Mouse (Mus musculus): ENCODE data around the gene Lyrm1. TPM values are rescaled to one million over a fixed set of nuclear protein-coding genes. Genes with fewer than 3 reads are reported as not detected.

Lyrm1 gene
- polyA plus RNA-seq, 1 experiment from 2014 or later = 9.6 TPM

- H3K36me3 ChIP-seq (ENCODE audit: control insufficient read depth, insufficient read depth, low read length) = no peaks in the 10 kb centered on the region
- H3K4me1 ChIP-seq (ENCODE audit: control insufficient read depth, insufficient read depth, low read length) = no peaks in the 10 kb centered on the region
- no peak for ATAC-seq (ENCODE audit: insufficient read depth, low FRiP score)
- H3K9ac ChIP-seq (ENCODE audit: low read length) = no peak overlapping the region
- no peaks in the 10 kb centered on the region for H3K27me3 ChIP-seq (ENCODE audit: control insufficient read depth, insufficient read depth, low read length)
- no peak overlapping the region for H3K4me3 ChIP-seq (replicated peaks; ENCODE audit: low read length)
- H3K9me3 ChIP-seq (replicated peaks; ENCODE audit: control insufficient read depth, low read length) = no peaks in the 10 kb centered on the region
- H3K27ac ChIP-seq (ENCODE audit: low read length) = no peak overlapping the region
- WGBS = 51% methylated on average over 2 of the region's 2 CpGs
- no peak overlapping the region for H3K4me2 ChIP-seq (ENCODE audit: low read depth, low read length)
Measured at GRCm38 (mm10) chr7:119941569-119941968, 45.9 kb downstream of the Lyrm1 start.

GRCm38 (mm10) chr7:119954047-119954446 is 58.4 kb downstream of the Lyrm1 start:
- Histone ChIP-seq H3K4me1 (ENCODE audit: control insufficient read depth, insufficient read depth, low read length) (no peaks in the 10 kb centered on the region), H3K9me3 (replicated peaks; ENCODE audit: control insufficient read depth, low read length) (no peaks in the 10 kb centered on the region), H3K27ac (ENCODE audit: low read length) (no peak overlapping the region), H3K4me3 (replicated peaks; ENCODE audit: low read length) (no peak overlapping the region), H3K36me3 (ENCODE audit: control insufficient read depth, insufficient read depth, low read length) (no peaks in the 10 kb centered on the region), H3K4me2 (ENCODE audit: low read depth, low read length) (no peak overlapping the region), H3K27me3 (ENCODE audit: control insufficient read depth, insufficient read depth, low read length) (no peaks in the 10 kb centered on the region), H3K9ac (ENCODE audit: low read length) (no peak overlapping the region)
- no peak for ATAC-seq (ENCODE audit: insufficient read depth, low FRiP score)
- 67% methylated on average over 1 of the region's 1 CpGs for WGBS

DNA sequence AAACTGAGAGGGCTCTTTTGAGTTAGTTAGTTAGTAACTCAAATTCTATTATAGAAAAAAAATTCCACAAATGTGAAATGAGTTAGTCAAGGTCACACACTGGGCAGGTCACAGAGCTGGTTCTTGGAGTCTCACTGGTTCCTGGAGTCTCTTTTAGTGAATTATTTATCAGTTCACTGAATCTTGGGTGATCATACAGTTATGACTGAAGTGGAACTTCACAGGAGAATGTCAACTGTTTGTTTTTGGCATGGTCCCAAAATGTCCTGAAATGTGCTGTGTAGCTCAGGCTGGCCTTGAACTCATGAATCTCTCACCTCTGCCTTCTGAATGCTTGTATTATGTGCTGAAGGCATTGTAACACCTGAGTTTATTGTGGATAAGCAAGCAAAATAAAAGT is 61.8 kb downstream of the Lyrm1 start:
- Histone ChIP-seq H3K36me3 (ENCODE audit: control insufficient read depth, insufficient read depth, low read length) (no peaks in the 10 kb centered on the region), H3K27ac (ENCODE audit: low read length) (no peak overlapping the region), H3K4me2 (ENCODE audit: low read depth, low read length) (no peak overlapping the region), H3K4me3 (replicated peaks; ENCODE audit: low read length) (no peak overlapping the region), H3K9ac (ENCODE audit: low read length) (no peak overlapping the region), H3K27me3 (ENCODE audit: control insufficient read depth, insufficient read depth, low read length) (no peaks in the 10 kb centered on the region), H3K4me1 (ENCODE audit: control insufficient read depth, insufficient read depth, low read length) (no peaks in the 10 kb centered on the region), H3K9me3 (replicated peaks; ENCODE audit: control insufficient read depth, low read length) (no peaks in the 10 kb centered on the region)
- ATAC-seq (ENCODE audit: insufficient read depth, low FRiP score) = no peak

- H3K4me3 ChIP-seq (replicated peaks; ENCODE audit: low read length) = no peak overlapping the region
- WGBS = 59% methylated on average over 4 of the region's 4 CpGs
- ATAC-seq (ENCODE audit: insufficient read depth, low FRiP score) = no peak
- no peaks in the 10 kb centered on the region for H3K9me3 ChIP-seq (replicated peaks; ENCODE audit: control insufficient read depth, low read length)
- no peaks in the 10 kb centered on the region for H3K27me3 ChIP-seq (ENCODE audit: control insufficient read depth, insufficient read depth, low read length)
- H3K27ac ChIP-seq (ENCODE audit: low read length) = no peak overlapping the region
- no peak overlapping the region for H3K9ac ChIP-seq (ENCODE audit: low read length)
- H3K4me1 ChIP-seq (ENCODE audit: control insufficient read depth, insufficient read depth, low read length) = no peaks in the 10 kb centered on the region
- no peaks in the 10 kb centered on the region for H3K36me3 ChIP-seq (ENCODE audit: control insufficient read depth, insufficient read depth, low read length)
- no peak overlapping the region for H3K4me2 ChIP-seq (ENCODE audit: low read depth, low read length)
Measured at GRCm38 (mm10) chr7:119959091-119959490, 63.4 kb downstream of the Lyrm1 start.

DNA sequence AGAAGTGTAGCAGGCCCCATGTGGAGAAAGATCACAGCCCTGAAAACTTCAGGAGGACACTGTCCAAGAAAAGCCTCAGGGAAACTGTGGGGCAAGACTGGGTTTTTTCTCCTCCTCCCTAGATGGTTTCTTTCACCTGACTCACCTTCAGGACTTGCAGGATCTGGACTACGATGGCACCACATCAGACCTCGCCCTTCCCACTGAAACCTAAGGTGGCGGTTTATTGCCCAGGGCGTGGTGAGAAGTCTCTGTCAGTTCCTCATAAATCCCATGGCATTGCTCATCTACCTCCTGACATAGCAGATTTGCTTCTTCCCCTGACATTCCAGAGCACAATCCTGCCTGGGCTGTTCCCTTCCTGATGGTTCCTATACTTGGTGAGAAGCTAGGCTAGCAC is 63.8 kb downstream of the Lyrm1 start:
- H3K27me3 ChIP-seq (ENCODE audit: control insufficient read depth, insufficient read depth, low read length) = no peaks in the 10 kb centered on the region

GRCm38 (mm10) chr7:119960006-119960405 is 64.3 kb downstream of the Lyrm1 start:
- ATAC-seq (ENCODE audit: insufficient read depth, low FRiP score) = no peak
- H3K4me1 ChIP-seq (ENCODE audit: control insufficient read depth, insufficient read depth, low read length) = no peaks in the 10 kb centered on the region
- H3K9ac ChIP-seq (ENCODE audit: low read length) = no peak overlapping the region
- H3K27ac ChIP-seq (ENCODE audit: low read length) = no peak overlapping the region
- H3K4me2 ChIP-seq (ENCODE audit: low read depth, low read length) = no peak overlapping the region
- no peaks in the 10 kb centered on the region for H3K9me3 ChIP-seq (replicated peaks; ENCODE audit: control insufficient read depth, low read length)
- no peaks in the 10 kb centered on the region for H3K36me3 ChIP-seq (ENCODE audit: control insufficient read depth, insufficient read depth, low read length)
- H3K27me3 ChIP-seq (ENCODE audit: control insufficient read depth, insufficient read depth, low read length) = no peaks in the 10 kb centered on the region
- WGBS = 70% methylated on average over 6 of the region's 6 CpGs
- H3K4me3 ChIP-seq (replicated peaks; ENCODE audit: low read length) = no peak overlapping the region

More for the DNA sequence above, 63.8 kb downstream of the Lyrm1 start:
- H3K4me2 ChIP-seq (ENCODE audit: low read depth, low read length) = no peak overlapping the region
- H3K4me1 ChIP-seq (ENCODE audit: control insufficient read depth, insufficient read depth, low read length) = no peaks in the 10 kb centered on the region
- no peak for ATAC-seq (ENCODE audit: insufficient read depth, low FRiP score)
- H3K9me3 ChIP-seq (replicated peaks; ENCODE audit: control insufficient read depth, low read length) = no peaks in the 10 kb centered on the region
- no peak overlapping the region for H3K27ac ChIP-seq (ENCODE audit: low read length)
- no peak overlapping the region for H3K9ac ChIP-seq (ENCODE audit: low read length)
- H3K4me3 ChIP-seq (replicated peaks; ENCODE audit: low read length) = no peak overlapping the region
- 79% methylated on average over 4 of the region's 4 CpGs for WGBS
- H3K36me3 ChIP-seq (ENCODE audit: control insufficient read depth, insufficient read depth, low read length) = no peaks in the 10 kb centered on the region

- 79% methylated on average over 6 of the region's 6 CpGs for WGBS
- H3K4me2 ChIP-seq (ENCODE audit: low read depth, low read length) = no peak overlapping the region
- no peak overlapping the region for H3K9ac ChIP-seq (ENCODE audit: low read length)
- no peaks in the 10 kb centered on the region for H3K27me3 ChIP-seq (ENCODE audit: control insufficient read depth, insufficient read depth, low read length)
- no peak for ATAC-seq (ENCODE audit: insufficient read depth, low FRiP score)
- no peak overlapping the region for H3K27ac ChIP-seq (ENCODE audit: low read length)
- H3K9me3 ChIP-seq (replicated peaks; ENCODE audit: control insufficient read depth, low read length) = no peaks in the 10 kb centered on the region
- H3K4me1 ChIP-seq (ENCODE audit: control insufficient read depth, insufficient read depth, low read length) = no peaks in the 10 kb centered on the region
- H3K4me3 ChIP-seq (replicated peaks; ENCODE audit: low read length) = no peak overlapping the region
- H3K36me3 ChIP-seq (ENCODE audit: control insufficient read depth, insufficient read depth, low read length) = no peaks in the 10 kb centered on the region
Measured at GRCm38 (mm10) chr7:119960546-119960945, 64.9 kb downstream of the Lyrm1 start.

DNA sequence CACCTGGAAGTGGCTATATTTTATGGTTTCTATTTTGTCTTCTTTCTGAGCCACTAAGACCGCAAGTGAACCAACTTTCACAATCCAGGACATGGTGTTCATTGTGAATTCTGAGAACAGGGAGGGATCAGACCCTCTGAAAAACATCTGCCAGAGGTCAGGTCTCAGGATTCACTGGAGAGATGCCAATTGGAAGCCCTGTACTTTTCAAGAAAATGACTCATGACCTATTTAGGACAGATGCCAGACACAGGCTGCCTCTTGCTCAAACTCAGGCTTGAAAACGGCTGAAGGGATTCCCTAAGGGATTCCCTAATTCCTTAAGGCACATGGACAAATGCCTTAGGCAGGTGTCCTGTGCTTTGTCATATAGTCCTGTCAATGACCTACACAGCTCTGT is 65.4 kb downstream of the Lyrm1 start:
- no peak for ATAC-seq (ENCODE audit: insufficient read depth, low FRiP score)
- no peak overlapping the region for H3K9ac ChIP-seq (ENCODE audit: low read length)
- no peaks in the 10 kb centered on the region for H3K36me3 ChIP-seq (ENCODE audit: control insufficient read depth, insufficient read depth, low read length)
- H3K4me3 ChIP-seq (replicated peaks; ENCODE audit: low read length) = no peak overlapping the region
- H3K27me3 ChIP-seq (ENCODE audit: control insufficient read depth, insufficient read depth, low read length) = no peaks in the 10 kb centered on the region
- no peaks in the 10 kb centered on the region for H3K9me3 ChIP-seq (replicated peaks; ENCODE audit: control insufficient read depth, low read length)
- WGBS = 54% methylated on average over 2 of the region's 2 CpGs
- H3K4me2 ChIP-seq (ENCODE audit: low read depth, low read length) = no peak overlapping the region
- H3K4me1 ChIP-seq (ENCODE audit: control insufficient read depth, insufficient read depth, low read length) = no peaks in the 10 kb centered on the region
- no peak overlapping the region for H3K27ac ChIP-seq (ENCODE audit: low read length)

GRCm38 (mm10) chr7:119965205-119965604 is 69.5 kb downstream of the Lyrm1 start:
- Histone ChIP-seq H3K27me3 (ENCODE audit: control insufficient read depth, insufficient read depth, low read length) (no peaks in the 10 kb centered on the region), H3K4me2 (ENCODE audit: low read depth, low read length) (no peak overlapping the region), H3K4me1 (ENCODE audit: control insufficient read depth, insufficient read depth, low read length) (no peaks in the 10 kb centered on the region), H3K9ac (ENCODE audit: low read length) (no peak overlapping the region), H3K36me3 (ENCODE audit: control insufficient read depth, insufficient read depth, low read length) (no peaks in the 10 kb centered on the region), H3K9me3 (replicated peaks; ENCODE audit: control insufficient read depth, low read length) (no peaks in the 10 kb centered on the region), H3K4me3 (replicated peaks; ENCODE audit: low read length) (no peak overlapping the region), H3K27ac (ENCODE audit: low read length) (no peak overlapping the region)
- no peak for ATAC-seq (ENCODE audit: insufficient read depth, low FRiP score)
- 73% methylated on average over 4 of the region's 4 CpGs for WGBS
